Mouse (Mus musculus) leukemia stem cell, adult 10-12 weeks (primary cell): ENCODE measurements around the gene Adgrb3. TPM values are rescaled to one million over a fixed set of nuclear protein-coding genes. Genes with fewer than 3 reads are reported as not detected.

Source experiments
- polyA plus RNA-seq: library from polyadenylated mRNA; stranded (reverse); fragments of >175 nt; gene quantifications from 2 replicates; pipeline ENCODE4 v1.2.3, GENCODE M21; 2012; ENCODE audit warnings: low replicate concordance

Gene Adgrb3
- polyA plus RNA-seq, result not detected in 2 replicates

GRCm38 (mm10) chr1:25828971-25829920 is at the start of gene Adgrb3:
Adgrb3 (minus strand) TSS chr1:25829707.

